Mouse (Mus musculus): ENCODE measurements at regions not wholly inside any gene's neighbourhood (a gene's known extent, or its start where the extent isn't known, plus 50 kb on each side); places are given as distances from the start of the nearest gene placed in this dataset.

DNA sequence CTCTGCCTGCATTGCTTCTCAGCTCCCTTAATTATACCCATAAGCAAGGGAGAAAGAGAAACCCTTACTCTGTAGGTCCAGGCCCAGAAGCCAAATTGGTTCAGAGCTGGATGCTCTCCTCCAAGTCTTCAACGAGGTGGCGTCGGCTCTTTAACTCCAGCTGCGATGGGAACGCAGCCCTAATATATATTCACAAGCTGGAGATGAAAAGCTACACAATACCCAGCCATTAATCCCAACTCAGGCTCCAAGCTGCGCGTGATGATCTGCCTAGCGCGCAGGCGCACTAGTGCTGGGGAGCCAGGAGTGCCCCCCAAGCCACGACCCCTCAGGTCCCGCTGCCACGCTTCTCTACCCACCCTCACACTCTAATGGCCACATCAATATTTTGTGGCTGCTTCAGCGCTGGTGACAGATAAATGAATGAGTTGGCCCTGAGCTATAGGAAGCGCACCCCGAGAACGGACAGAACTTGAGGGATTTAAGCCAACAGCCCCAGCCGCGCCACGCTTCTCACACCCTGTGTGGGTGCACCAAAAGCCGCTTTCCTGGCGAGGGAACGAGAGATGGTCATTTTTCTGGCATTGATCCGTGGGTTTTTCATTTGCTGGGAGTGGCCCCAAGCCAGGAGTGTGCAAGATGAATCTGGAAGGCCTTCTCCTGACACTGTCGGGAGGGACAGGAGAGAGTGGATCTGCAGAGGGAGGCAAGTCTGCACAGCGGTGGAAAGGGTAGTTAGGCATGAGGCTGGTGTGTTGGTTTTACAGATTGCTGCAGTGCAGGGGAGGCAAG lies 210.9 kb upstream of the Sdk2 start:
- Histone ChIP-seq H3K4me3 (no peak overlapping the region), H3K27ac (no peak overlapping the region)
- DNase-seq (ENCODE audit: extremely low spot score in 1 of 2, low spot score in 2 of 2), result no peak
- no peak for TF ChIP-seq CTCF (IDR thresholded peaks at IDR 0.05)
- intact Hi-C loops (cut with DNase I), result no loop called here

DNA sequence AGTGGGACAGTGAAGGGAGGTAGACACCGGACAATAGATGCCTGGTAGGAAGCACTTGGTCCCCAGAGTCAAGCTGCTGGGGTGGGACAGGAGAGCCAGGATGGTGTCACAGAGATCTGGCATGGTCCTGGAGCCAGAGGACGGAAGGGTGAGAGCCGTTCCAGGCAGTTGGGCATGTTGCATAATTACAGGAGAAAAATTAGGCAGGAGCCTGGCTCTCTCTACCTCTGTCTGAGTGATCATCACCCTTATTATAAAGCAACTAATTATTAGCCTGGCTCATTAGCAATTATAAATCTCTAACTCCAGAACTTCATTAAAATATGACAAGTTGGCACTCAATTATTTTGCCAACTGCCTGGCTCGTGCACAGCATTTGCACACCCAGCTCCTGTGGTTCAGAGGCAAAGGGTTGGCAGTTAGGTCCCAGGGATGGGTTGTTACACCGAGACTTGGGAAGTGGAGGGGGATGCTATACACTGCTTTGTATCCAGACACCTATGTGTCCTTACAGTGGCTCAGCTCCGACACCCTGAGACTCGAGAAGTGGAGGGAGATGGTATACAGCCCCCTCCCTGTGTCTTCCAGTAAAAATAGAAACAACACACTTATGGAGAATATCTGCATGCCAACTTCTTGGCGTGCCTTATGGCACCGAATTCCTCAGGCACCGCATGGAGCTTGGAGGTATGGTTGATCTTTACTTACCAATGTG lies 203.7 kb upstream of the Sdk2 start:
- TF ChIP-seq CTCF (IDR thresholded peaks at IDR 0.05), result no peak
- DNase-seq (ENCODE audit: extremely low spot score in 1 of 2, low spot score in 2 of 2), result no peak
- Histone ChIP-seq H3K27ac (peak overlapping the region; percentile 24; the same call in 1 of the 2 replicates), H3K4me3 (no peak overlapping the region)
- intact Hi-C loops (cut with DNase I), result no loop called here

DNA sequence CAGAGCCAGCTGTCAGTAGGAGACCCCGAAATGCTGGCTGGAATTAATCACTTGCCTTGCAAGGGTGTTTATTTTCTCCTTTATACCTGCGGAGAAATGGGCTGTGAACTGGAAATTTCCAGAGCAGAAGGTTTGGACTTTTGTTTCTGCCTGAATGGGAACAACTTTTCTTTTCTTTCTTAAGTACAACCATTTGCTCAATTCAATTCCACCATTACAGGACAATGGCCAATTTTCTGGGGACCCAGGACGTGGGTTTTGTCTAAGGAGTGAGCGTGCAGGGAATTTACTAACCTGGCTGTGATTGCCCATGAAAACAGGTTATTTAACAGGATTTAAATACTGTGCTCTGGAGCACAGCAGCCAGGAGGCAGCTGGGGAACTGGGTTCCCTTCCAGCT lies 195.1 kb upstream of the Sdk2 start:
- no peak for TF ChIP-seq CTCF (IDR thresholded peaks at IDR 0.05)
- no peak overlapping the region for H3K27ac ChIP-seq
- intact Hi-C loops (cut with DNase I), result no loop called here
- DNase-seq (ENCODE audit: extremely low spot score in 1 of 2, low spot score in 2 of 2), result no peak
- H3K4me3 ChIP-seq, result no peak overlapping the region

DNA sequence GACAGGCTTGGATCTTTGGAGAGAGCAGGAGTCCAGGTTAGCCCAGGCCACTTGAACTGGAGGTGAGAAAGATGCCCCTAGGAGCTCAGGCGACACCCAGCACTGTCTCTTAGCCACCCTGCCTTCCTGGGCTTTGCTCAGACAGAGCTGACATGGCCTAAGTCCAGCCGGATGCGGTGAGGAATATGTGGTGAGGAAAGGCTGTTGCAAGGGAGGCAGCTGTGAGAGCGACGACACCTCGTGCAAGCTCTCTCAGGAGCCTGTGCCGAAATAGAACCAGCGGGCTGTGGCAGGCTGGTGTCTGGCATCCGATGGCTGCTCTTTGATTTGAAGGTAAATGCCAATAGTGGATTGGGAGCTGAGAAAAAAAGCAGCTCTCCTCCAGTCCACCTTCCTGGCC lies 191.4 kb upstream of the Sdk2 start:
- Histone ChIP-seq H3K27ac (no peak overlapping the region), H3K4me3 (no peak overlapping the region)
- no peak for DNase-seq (ENCODE audit: extremely low spot score in 1 of 2, low spot score in 2 of 2)
- intact Hi-C loops (cut with DNase I), result no loop called here
- no peak for TF ChIP-seq CTCF (IDR thresholded peaks at IDR 0.05)

DNA sequence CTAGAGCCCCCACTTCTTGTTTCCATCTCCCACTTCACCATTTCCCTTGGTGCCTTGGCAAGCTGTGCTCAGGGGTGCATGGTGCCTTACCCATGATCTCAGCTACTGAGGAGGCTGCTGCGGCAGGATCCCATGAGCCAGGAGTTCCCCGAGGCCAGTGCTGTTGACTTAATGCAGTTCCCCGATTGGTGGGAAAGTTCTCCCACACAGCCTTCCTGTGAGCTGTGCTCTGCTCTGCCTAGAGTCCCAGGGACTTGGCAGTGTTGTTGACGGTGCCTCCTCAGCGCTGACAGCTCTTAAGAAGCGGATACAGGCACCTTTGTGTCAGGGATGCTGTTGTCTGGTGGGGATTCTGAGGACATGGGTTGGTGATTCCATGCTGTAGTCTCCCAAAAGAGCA lies 190.9 kb upstream of the Sdk2 start:
- no peak for DNase-seq (ENCODE audit: extremely low spot score in 1 of 2, low spot score in 2 of 2)
- no peak overlapping the region for H3K4me3 ChIP-seq
- intact Hi-C loops (cut with DNase I), result no loop called here
- H3K27ac ChIP-seq, result no peak overlapping the region
- no peak for TF ChIP-seq CTCF (IDR thresholded peaks at IDR 0.05)

DNA sequence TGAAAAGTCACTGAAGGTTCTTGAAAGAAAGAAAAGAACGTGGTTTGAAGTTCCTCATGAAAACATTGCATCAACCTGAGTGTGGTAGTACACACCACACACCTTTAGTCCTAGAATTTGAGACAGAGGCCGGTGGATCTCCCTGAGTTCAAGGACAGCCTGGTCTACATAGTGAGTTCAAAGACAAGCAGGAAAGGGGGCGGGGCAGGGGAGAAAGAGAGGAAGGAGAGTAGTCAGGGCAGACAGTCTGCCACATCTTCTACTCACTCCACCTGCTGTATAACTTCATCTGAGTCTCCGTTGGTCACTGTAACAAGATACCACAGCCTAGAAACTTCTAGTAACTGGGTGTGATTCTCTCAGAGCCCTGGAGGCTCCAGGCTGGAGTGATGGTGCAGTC lies 190.2 kb upstream of the Sdk2 start:
- TF ChIP-seq CTCF (IDR thresholded peaks at IDR 0.05), result no peak
- no peak overlapping the region for H3K4me3 ChIP-seq
- no peak overlapping the region for H3K27ac ChIP-seq
- DNase-seq (ENCODE audit: extremely low spot score in 1 of 2, low spot score in 2 of 2), result no peak
- intact Hi-C loops (cut with DNase I), result no loop called here

DNA sequence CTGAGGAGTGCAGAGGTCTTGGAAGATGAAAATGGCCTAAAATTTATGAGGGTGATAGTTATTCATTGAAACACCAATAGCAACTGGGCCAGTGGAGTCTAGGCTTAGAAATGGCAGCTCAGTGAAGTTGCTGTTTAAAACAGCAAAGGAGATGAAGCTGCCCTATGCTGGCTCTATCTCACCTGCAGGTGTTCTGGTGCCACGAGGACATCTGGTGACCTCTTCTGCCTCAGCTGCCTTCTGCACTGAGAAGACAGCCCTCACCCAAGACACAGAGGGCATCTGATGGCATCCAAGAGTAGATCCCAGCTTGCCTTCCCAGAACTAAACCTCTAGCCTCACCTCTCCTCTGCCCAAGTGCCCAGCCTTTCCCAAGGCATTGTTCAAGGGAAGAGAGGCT lies 187.5 kb upstream of the Sdk2 start:
- no peak for TF ChIP-seq CTCF (IDR thresholded peaks at IDR 0.05)
- Histone ChIP-seq H3K4me3 (no peak overlapping the region), H3K27ac (no peak overlapping the region)
- intact Hi-C loops (cut with DNase I), result no loop called here
- DNase-seq (ENCODE audit: extremely low spot score in 1 of 2, low spot score in 2 of 2), result no peak

DNA sequence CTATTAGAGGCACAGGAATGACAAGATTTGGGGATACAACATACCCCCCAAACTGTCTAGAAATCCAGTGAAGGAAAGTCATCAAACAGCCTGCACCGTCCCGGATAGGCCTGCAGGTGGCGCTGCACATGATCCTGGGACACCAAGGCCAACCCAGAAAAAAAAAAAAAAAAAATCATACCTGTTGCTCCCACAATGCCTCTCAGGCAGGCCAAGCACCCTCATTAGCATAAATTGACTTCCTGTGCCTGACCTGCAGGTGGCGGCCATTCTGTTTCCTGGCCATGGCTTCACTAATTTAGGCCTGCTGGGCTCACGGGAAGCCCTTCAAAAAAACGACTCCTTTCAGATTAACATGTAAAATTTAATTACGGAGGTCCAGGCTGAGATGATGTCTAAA lies 184.8 kb upstream of the Sdk2 start:
- intact Hi-C loops (cut with DNase I), result no loop called here
- Histone ChIP-seq H3K4me3 (no peak overlapping the region), H3K27ac (no peak overlapping the region)
- no peak for DNase-seq (ENCODE audit: extremely low spot score in 1 of 2, low spot score in 2 of 2)
- TF ChIP-seq CTCF (IDR thresholded peaks at IDR 0.05), result peak; percentile 48

DNA sequence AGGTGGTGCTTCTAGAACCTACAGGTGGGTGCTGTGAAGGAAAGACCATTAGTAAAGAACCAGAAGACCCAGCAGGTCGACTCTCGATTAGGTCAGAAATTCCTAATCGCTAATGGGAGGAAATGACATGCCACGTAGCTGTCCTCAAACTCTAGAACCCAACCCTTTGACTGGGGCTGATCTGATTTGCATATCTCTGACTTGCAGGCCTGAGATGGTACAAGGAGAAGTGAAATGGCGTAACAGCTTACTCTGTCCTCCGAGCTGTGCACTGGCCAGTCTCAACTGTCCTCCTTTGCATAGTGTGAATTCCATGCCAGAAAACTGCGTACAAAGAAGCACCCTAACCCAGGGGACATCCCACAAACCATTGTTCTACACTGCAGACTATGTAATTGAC lies 182.4 kb upstream of the Sdk2 start:
- H3K27ac ChIP-seq, result no peak overlapping the region
- H3K4me3 ChIP-seq, result no peak overlapping the region
- no peak for DNase-seq (ENCODE audit: extremely low spot score in 1 of 2, low spot score in 2 of 2)
- no peak for TF ChIP-seq CTCF (IDR thresholded peaks at IDR 0.05)
- intact Hi-C loops (cut with DNase I), result no loop called here

DNA sequence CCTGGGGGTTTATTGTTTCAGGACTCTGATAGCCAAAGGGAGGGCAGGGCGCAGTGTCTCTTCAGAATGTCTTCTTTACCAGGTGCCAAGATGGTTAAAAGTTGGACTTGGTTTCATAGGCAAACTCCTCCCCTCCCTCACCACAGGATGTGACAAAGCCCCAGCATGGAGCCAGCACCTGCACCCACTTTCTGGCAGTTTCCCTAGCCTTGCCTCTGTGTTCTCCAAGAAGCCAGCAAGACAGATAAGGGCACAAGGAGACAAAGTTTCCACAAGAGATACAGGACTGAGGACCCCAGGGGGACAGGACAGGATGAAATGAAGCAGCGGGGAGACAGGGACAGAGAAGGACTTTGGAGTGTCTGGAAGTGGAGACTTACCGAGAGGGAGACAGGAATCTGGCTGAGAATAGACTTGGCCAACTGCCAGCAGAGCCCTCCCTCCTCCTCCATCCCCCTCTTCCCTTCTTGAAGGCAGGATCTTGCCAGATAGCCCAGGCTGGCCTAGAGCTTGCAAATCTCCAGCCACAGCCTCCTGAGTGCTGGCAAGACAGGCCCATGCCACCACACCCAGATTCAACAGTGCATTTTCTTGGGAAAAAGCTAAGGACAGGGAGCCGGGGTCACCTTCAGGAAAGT lies 181.5 kb upstream of the Sdk2 start:
- DNase-seq (ENCODE audit: extremely low spot score in 1 of 2, low spot score in 2 of 2), result no peak
- TF ChIP-seq CTCF (IDR thresholded peaks at IDR 0.05), result no peak
- intact Hi-C loops (cut with DNase I), result no loop called here
- no peak overlapping the region for H3K4me3 ChIP-seq
- no peak overlapping the region for H3K27ac ChIP-seq

DNA sequence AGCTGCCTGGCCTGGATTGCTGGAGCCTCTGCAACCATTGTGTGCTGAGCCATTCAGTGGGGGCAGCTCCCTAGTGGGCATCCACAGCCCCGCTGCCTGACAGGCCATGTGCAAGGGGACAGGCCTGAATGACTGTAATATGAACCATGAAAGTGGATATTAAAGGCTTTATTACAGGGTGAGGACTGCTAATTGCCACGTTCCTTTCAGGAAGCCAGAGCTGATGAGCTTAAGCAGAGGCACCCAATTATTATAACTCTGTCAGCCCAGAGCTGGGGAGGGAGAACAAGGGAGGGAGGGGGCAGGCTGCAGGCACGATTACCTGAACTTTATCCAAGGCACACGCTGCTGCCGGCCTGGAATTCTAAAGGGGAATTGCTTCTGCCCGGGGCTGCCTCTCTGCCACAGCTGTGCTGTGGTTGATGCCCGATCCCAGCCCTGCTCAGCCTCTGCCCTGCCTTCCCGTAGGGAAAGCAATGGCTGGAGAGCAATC lies 172.5 kb upstream of the Sdk2 start:
- Histone ChIP-seq H3K4me3 (no peak overlapping the region), H3K27ac (no peak overlapping the region)
- TF ChIP-seq CTCF (IDR thresholded peaks at IDR 0.05), result no peak
- intact Hi-C loops (cut with DNase I), result no loop called here
- DNase-seq (ENCODE audit: extremely low spot score in 1 of 2, low spot score in 2 of 2), result no peak

DNA sequence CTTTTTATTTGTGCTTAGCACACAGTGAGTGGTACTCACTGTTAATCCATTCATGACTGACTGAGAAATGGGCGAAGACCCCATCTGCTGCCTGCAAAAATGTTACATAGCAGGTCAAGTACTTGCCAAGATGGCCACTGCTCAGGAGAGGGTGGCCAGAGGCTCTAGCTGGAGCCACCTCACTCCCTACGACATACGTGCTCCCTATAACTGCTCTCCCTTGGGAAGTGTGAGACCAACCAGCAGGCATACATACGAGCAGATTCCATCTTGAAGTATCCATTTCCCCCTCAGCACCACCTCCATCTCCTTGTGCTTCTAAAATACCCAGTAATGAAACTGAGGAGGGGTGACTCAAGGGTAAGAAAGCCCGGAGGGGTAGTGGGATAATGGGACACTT lies 172.0 kb upstream of the Sdk2 start:
- no peak for DNase-seq (ENCODE audit: extremely low spot score in 1 of 2, low spot score in 2 of 2)
- intact Hi-C loops (cut with DNase I), result no loop called here
- no peak for TF ChIP-seq CTCF (IDR thresholded peaks at IDR 0.05)
- no peak overlapping the region for H3K4me3 ChIP-seq
- H3K27ac ChIP-seq, result no peak overlapping the region

All from left cerebral cortex, adult 2 months (tissue).